Mouse (Mus musculus) yolk sac, embryonic 10.5 days (tissue): ENCODE measurements around the gene Chst15.

ENCODE experiments used
- DNase-seq: peaks from one replicate; pipeline ENCODE4 v3.0.0-alpha.2; 2017; ENCODE audit warnings: low spot score

The Chst15 gene

DNA sequence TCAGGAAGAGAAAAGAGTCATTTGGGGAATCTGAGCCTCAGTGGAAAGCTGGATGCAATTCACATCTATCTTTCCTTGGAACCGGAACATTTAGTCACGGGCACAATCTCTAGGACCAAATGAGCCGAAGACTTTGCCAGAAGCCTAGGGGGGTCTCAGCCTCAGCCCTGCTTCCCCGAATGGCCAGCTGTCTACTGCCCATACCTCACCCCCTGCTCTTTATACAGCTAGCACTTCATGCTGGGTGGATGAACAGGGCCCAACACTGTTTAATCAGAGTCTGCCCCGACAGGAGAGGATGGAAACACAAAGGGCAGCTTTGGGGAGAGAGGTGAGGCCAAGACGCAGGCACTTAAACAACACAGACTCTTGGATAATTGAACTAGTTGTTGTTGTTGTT lies 53.8 kb downstream of the Chst15 start:
- DNase-seq: no peak

- DNase-seq: no peak
Measured at GRCm38 (mm10) chr7:132262696-132263095, 54.3 kb downstream of the Chst15 start.

DNA sequence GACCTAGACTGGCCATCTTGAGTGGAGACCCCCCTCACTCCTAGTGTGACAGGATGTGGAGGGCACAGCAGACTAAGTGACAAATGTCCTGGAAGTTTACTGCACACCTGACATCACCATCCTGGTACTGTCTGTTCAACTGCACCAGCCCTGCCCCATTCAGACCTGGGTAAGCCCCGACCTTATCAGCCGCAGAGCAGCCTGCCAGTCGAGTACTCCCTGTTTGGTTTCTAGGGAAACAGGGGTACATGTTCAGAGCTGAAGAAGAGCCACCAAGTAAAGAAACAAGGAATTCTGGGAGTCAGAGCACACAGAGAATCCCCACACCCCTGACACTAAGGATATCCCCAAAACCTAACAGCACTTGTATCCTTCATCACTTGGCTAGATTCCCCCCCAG lies 55.1 kb downstream of the Chst15 start:
- DNase-seq: no peak

DNA sequence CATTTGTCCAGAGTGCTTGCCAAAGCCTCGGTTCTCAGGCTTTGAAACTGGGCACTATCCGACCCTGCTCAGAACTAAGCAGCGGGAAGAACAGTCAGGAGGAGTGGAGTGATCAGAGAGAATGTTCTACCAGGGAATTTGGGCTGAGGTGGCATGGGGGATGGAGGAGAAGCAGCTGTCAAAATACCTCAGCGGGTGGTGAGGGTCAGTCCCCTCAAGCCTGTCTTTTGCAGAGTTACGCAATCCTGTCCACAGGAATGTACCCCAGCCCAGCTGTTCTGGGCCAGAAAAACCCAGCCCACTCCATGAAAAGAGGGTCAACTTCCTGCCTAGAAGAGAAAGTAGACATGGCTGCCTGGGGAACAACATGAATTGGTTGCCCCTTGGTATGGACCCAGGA lies 56.4 kb downstream of the Chst15 start:
- no peak for DNase-seq

DNA sequence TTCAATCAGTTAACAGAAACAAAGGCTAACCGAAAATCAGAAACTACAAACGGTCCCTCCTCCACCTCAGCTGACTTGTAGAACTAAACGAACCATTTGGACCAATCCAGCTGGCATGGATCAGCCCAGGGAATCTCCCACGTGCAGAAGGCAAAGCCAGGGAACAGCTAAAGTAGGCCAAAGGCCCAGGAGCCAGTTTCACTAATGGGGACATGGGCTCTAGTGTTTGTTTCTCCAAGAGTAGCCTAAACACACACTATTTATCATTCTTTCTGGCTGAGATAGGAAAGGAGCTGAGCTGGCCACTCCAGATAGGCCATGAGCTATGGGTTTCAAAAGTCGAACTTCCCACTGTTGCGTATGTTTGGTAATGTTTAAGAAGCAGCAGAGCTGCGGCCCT lies 58.2 kb downstream of the Chst15 start:
- peak; percentile 60 for DNase-seq

GRCm38 (mm10) chr7:132258216-132258615 lies 58.8 kb downstream of the Chst15 start:
- DNase-seq: no peak

DNA sequence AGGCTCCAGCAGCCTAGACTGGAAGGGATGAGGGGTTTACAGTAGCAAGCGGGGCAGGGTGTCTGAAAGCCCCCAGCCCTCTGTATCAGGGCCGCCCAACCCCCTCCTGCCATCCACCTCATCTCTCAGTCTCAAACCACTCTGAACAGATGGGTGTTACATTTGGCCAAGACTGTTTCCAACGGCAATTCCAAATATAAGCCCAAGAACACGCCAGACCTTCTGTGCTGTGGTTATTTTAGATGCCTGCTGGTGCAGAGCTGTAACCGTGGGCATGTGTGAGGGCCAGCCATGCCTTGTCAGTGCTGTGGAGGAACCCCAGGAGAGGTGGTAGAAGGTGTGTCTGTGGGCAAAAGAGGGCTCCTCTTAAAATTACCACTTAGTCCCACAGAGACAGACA lies 63.5 kb downstream of the Chst15 start:
- DNase-seq: no peak

DNA sequence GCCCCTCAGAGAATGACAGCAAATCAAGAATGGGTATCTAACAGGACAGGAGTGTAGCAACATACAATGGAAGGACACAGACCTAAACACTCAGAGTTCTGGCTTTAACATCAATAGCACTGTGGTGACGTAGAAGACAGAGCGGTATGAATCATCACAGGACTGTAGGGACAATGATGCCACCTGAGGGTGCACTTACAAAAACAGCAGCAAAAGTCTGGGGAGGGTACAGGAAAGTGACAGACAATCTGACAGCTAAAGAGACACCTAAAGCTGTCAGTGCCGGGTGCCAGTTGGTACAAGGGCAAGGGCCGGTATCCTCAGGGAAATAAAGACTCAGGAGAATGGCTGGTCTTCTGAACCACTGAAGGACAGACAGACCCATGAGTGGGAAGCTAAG lies 64.0 kb downstream of the Chst15 start:
- no peak for DNase-seq

DNA sequence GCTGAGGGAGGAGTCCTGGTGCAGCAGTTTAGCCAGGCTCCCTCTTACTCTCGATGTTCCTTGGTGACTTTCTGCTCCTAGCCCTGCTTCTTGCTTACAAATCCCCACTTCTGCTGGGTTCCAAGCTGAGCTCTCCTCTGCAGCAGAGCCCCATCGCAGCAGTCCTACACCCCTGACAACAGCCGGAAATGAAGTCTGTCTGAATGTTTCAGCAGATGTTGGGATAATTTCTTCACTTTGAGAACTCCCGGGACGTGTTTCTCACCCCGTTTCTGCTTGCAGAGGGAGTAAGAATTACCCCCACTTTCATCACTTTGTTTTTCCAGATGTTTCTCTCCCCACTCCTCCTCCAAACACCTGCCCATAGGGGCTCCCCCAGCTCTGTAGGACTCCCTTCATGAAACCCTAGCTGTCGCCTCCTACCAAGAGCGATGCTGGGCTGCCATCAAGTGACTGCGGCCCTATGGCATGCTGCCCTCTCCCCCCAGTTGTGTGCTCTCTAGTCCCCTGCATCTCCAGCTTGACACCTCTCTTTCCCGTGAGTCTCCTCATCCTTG lies 67.4 kb downstream of the Chst15 start:
- no peak for DNase-seq

DNA sequence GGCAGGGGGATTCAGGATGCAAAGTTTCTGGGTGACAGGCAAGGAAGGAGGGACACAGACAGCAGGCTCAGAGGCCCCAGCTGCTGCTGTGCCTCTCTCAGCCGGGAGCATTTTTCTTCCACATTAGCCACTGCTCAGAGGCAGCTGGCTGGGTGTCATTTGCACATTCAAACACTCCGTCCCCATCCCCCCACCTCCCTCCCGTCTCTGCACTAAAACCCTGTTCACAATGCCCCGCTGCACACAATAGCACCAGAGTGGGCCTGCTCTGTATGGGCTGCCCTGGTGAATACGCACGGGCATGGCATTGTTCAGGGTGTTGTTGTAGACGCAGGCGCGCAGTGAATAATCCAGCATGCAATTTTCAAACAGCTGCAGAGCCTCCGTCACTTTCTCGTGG lies 69.5 kb downstream of the Chst15 start:
- DNase-seq: peak; percentile 28

GRCm38 (mm10) chr7:132247091-132247490 lies 69.9 kb downstream of the Chst15 start:
- no peak for DNase-seq

- DNase-seq: no peak
Measured at GRCm38 (mm10) chr7:132245730-132246129, 71.3 kb downstream of the Chst15 start.

- DNase-seq: no peak
Measured at GRCm38 (mm10) chr7:132244637-132245036, 72.4 kb downstream of the Chst15 start.

- DNase-seq: no peak
Measured at GRCm38 (mm10) chr7:132243225-132243624, 73.8 kb downstream of the Chst15 start.

- DNase-seq: peak; percentile 81
Measured at GRCm38 (mm10) chr7:132242617-132243141, 74.3 kb downstream of the Chst15 start.

DNA sequence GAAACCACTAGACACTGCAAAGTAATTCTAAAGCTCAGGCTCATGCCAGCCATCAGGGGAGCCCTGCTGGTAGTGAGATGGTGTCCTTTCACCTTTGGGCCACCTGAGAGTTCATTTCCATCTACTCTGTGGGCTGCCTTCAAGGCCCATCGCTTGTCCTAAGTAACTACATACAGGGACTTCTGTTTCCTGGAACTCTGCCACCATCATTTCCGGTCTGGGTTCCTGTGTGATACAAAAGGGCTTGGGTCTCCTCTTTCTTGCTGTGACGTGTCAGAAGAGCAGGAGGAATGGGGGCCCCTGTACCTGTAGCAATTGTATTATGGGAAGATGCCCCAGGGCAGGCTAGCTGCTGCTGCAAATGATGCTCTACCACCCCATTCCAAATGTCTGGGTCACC lies 78.1 kb downstream of the Chst15 start:
- no peak for DNase-seq

DNA sequence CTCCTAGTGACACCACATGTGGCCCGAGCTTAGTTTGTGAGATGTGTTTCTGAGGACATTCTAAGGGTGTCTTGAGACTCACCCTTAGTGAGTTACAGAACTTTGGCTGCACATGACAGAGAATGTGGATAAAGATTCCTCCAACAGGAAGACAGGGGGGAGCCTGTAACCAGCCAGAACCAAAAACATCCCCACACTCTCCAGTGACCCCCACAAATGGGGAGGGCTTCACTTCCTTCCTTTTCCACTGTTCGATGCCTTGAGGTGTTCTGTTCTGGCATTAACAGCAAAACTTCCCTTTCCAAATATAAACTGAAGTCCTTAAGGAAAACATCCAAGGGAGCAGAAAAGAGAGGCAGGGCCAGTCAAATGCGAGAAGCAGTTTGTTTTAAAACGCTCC lies 79.8 kb downstream of the Chst15 start:
- DNase-seq: no peak

- DNase-seq: no peak
Measured at GRCm38 (mm10) chr7:132236789-132237188, 80.2 kb downstream of the Chst15 start.

GRCm38 (mm10) chr7:132234250-132234649 lies 82.8 kb downstream of the Chst15 start:
- DNase-seq: no peak

DNA sequence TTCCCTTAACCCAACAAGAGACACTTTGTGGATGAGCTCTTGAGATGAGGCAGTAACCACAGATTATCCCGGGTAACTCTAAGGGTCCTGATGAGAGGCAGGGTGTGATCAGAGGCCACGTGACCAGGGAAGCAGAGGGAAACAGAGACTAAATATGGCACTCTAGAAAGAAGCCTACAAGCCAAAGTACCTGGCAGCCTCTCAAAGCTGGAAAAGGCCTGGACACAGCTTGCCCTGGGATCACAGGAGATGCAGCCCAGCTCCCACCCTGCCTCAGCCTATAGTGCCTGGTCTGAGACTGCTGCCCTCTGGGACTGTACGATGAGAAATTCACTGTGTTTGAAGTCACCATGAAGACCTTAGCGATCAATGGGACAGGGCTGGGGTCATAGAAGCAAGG lies 83.3 kb downstream of the Chst15 start:
- DNase-seq: no peak

GRCm38 (mm10) chr7:132232937-132233336 lies 84.1 kb downstream of the Chst15 start:
- no peak for DNase-seq

GRCm38 (mm10) chr7:132231476-132231875 lies 85.6 kb downstream of the Chst15 start:
- no peak for DNase-seq

DNA sequence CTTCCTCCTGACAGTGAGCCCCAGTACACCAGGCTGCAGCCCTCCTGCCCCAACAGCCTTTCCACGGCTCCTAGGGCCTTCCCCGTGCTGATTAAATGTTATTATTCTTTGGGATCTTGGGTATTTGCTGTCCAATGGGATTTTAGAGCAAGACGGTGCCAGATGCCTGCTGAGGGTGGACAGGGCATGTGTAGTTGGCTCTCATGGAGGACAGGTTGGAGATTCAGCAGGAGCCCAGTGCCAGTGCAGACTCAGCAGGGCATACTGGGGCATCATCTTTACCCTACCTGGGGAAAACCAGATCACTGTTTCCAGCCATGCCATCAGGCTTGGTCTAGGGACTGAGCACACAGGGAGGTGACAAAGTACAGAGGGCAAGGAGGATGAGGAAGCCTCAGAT lies 86.1 kb downstream of the Chst15 start:
- DNase-seq: no peak

- DNase-seq: peak; percentile 27
Measured at GRCm38 (mm10) chr7:132227075-132227640, 89.9 kb downstream of the Chst15 start.
